Mouse (Mus musculus) midbrain, embryonic 13.5 days (tissue): ENCODE data around the gene Ergic1. TPM values are rescaled to one million over a fixed set of nuclear protein-coding genes. Genes with fewer than 3 reads are reported as not detected.

Experiments
- ATAC-seq: fragments of 200-750 bp; cut with Nextera tagmentation; 2 replicates; pipeline ENCODE4 v1.8.0; 2017; ENCODE audit warnings: mild to moderate bottlenecking, moderate TSS enrichment, moderate library complexity
- H3K27ac ChIP-seq: fragments of 300-500 bp; sonication (generic); 2 replicates; pipeline ENCODE4 v1.5.1; 2015; ENCODE audit warnings: inconsistent platforms, mild to moderate bottlenecking, moderate library complexity
- H3K27me3 ChIP-seq: fragments of 300-500 bp; sonication (generic); 2 replicates; pipeline ENCODE4 v1.6.1; 2015; ENCODE audit warnings: mild to moderate bottlenecking, inconsistent platforms
- H3K36me3 ChIP-seq: fragments of 300-500 bp; sonication (generic); 2 replicates; pipeline ENCODE4 v1.6.1; 2015; ENCODE audit warnings: mild to moderate bottlenecking, inconsistent platforms
- H3K4me1 ChIP-seq: fragments of 300-500 bp; sonication (generic); replicated peaks from 2 replicates; pipeline ENCODE4 v1.6.1; 2015; ENCODE audit warnings: inconsistent platforms
- H3K4me2 ChIP-seq: fragments of 300-500 bp; sonication (generic); replicated peaks from 2 replicates; pipeline ENCODE4 v1.6.1; 2015; ENCODE audit warnings: moderate library complexity, mild to moderate bottlenecking, inconsistent platforms
- H3K4me3 ChIP-seq: fragments of 300-500 bp; sonication (generic); replicated peaks from 2 replicates; pipeline ENCODE4 v1.5.1; 2015; ENCODE audit warnings: mild to moderate bottlenecking, inconsistent platforms
- H3K9ac ChIP-seq: fragments of 300-500 bp; sonication (generic); replicated peaks from 2 replicates; pipeline ENCODE4 v1.6.1; 2015; ENCODE audit warnings: mild to moderate bottlenecking, inconsistent platforms
- H3K9me3 ChIP-seq: fragments of 300-500 bp; sonication (generic); 2 replicates; pipeline ENCODE4 v1.6.1; 2016; ENCODE audit warnings: mild to moderate bottlenecking, inconsistent platforms
- WGBS: fragments of 180-500 bp; shearing (Covaris S2); methylation state at CpG from one replicate; pipeline ENCODE4 v1.1.7; 2015; 5-methylcytosine and 5-hydroxymethylcytosine counted together
- polyA plus RNA-seq: library from polyadenylated mRNA; unstranded; fragments of >200 nt; fragmentation: Nextera tagmentation; extraction: Ambion mirVana; gene quantifications from 2 replicates; pipeline ENCODE4 v1.2.1, GENCODE M21; 2015

Gene Ergic1
- polyA plus RNA-seq = 91.5 and 102 TPM in 2 replicates

DNA sequence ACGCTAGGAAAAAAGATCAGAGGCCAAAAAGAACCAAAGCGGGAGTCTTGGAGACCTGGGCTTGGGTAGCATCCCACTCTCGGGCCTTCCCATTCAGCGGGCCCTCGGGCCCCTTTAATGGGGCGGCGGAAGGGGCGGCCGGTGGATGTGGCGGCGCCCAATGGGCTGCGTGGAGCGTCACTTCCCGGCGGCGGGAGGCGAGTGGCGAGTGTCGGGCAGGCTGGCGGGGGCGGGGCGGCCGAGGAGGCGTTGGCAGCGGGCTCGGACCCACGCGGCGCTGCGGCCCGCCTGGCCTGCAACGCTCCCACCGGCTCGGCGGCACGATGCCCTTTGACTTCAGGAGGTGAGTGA lies at the start of gene Ergic1:
Gene Ergic1 (plus strand): TSS at position 200 of the 351 bp plus-strand sequence.
- peak; percentile 99 for ATAC-seq
- 0% methylated on average over 35 of the region's 36 CpGs for WGBS
- no peaks in the 10 kb centered on the region for H3K27me3 ChIP-seq

DNA sequence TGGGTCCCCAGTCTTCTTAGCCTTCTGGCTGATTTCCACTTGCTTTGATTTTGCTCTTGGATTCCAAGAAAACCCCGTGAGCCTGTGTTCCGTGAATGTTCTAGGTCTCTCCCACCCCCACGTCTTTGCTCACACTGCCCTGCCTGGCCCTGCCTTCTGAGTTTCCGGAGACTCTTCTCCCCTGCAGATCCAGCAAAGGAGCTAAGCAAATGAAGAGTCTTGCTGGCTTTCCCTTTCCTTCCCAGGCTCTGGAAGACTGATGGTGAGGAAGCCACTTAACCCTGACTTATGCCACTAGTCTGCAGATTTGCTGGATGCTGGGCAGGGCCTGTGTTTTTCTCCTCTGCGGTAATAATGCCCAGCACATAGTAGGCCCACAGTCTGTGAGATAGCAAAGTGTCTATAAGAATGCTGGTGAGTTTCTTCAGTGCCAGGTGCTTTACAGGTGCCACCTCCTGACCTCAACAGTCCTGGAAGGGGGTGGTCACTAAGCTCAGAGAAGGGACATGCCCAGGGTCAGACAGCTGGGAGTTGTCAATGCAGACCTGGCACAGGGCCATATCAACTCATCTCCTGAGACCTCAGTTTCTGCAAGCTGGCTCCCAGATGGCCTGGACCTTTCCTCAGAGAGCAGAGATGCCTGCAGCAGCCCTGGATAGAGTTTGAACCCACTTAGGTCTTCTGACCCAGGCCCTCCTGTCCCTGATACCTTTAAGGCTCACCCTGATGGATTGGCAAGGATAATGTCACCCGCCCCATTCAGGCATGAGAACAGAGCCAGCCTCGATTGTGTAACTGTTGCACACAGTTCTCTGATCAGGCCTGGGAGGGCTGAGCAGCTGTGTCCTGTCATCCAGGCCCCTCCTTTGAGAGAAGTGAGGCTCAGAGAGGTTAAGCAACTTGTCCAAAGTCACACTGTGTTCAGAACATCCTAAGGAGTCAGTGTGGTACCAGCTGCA lies 49.2 kb upstream of the Ergic1 start:
- Histone ChIP-seq H3K4me1 (peaks cover 6% of the 10 kb centered on the region), H3K4me2 (no peak overlapping the region), H3K27ac (no peak overlapping the region), H3K9me3 (no peaks in the 10 kb centered on the region), H3K27me3 (no peaks in the 10 kb centered on the region), H3K4me3 (no peak overlapping the region), H3K9ac (no peak overlapping the region), H3K36me3 (no peaks in the 10 kb centered on the region)
- 76% methylated on average over 7 of the region's 7 CpGs for WGBS
- no peak for ATAC-seq

More for the DNA sequence above, at the start of gene Ergic1:
- Histone ChIP-seq H3K36me3 (peaks cover 29% of the 10 kb centered on the region), H3K4me2 (peak within 1 kb of the TSS; percentile 75), H3K4me1 (peaks cover 39% of the 10 kb centered on the region), H3K4me3 (peak within 1 kb of the TSS; percentile 81), H3K9me3 (no peaks in the 10 kb centered on the region), H3K9ac (peak within 1 kb of the TSS; percentile 89), H3K27ac (peak within 1 kb of the TSS; percentile 83)

DNA sequence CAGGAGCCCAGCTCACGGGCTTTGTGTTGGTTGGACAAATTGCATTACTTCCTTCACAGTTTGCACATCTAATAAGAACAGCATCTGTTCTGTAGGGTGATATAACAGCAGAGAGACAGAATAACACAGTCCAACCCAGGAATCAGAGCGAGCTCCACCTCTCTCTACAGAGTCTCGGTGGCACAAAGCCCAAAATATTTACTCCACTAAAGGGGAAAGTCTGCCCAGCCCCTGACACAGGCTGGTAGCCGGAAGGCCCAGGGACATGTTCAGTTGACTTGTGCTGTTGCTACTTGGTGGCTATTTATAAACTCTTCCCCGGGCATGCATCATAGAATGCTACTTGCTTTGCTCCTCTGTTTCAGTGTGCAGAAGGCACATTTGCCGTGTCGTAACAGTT lies 48.3 kb upstream of the Ergic1 start:
- Histone ChIP-seq H3K4me2 (no peak overlapping the region), H3K9me3 (no peaks in the 10 kb centered on the region), H3K4me3 (no peak overlapping the region), H3K9ac (no peak overlapping the region), H3K4me1 (peaks cover 5% of the 10 kb centered on the region), H3K27me3 (no peaks in the 10 kb centered on the region), H3K36me3 (no peaks in the 10 kb centered on the region), H3K27ac (no peak overlapping the region)
- ATAC-seq = no peak
- WGBS = 82% methylated on average over 7 of the region's 7 CpGs

DNA sequence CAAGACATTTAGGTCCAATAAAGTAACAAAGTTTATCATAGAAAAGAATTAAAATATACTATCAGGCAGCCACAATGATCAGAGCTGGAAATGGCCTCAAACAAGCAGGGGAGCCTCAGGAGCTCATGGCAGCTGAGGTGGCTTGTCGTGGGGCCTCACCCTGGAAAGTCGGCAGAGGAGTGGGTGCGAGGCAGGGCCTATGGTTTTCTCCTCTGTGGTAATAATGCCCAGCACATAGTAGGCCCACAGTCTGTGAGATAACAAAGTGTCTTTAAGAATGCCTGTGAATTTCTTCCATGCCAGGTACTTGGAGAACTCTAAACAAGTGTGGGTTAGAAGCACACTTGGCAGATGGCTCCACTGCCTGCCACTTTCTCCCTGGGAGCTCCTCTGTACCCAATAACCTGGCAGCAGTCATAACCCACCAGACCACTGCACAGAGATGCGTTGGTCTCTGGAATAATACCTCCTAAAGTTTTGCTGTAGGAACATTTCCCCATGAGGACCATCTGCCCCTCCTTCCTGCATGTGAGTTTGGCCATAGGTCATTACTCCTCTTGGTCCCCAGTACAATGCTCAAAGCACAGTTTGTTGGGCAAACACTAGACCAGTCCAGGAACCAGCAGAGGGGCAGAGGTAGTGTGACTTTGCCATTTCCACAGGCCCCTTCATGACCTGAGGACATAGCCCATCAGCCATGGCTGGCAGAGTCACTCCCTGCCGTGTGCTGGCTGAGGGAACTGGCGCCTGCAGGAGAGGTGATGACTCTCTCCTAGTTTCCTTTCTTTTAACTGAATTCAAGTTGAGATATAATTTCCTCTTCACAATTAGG lies 47.6 kb upstream of the Ergic1 start:
- Histone ChIP-seq H3K4me1 (peaks cover 5% of the 10 kb centered on the region), H3K9ac (no peak overlapping the region), H3K4me3 (no peak overlapping the region), H3K27ac (no peak overlapping the region), H3K36me3 (no peaks in the 10 kb centered on the region), H3K9me3 (no peaks in the 10 kb centered on the region), H3K27me3 (no peaks in the 10 kb centered on the region), H3K4me2 (no peak overlapping the region)
- 87% methylated on average over 6 of the region's 6 CpGs for WGBS
- ATAC-seq = no peak

DNA sequence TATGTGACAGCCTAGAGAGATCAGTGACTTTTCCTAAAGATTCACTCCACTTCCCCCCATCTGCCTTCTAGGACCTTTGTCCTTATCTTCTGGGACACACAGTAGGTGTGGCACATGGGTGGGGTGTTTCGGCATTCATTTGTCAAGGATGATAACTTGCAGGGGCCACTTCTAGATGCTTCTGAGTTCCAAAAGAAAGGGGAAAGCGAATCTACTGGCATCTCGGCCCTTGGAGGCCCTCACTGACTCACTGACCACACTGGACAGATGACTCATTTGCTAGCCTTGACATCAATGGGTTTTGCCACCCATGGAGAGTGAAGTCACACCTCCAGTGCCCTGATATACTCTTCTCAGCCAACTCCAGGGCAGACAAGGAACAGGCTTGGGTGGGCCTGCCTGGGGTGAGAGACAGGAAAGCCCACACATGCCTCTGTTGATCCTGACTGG lies 46.7 kb upstream of the Ergic1 start:
- 91% methylated on average over 3 of the region's 3 CpGs for WGBS
- H3K4me2 ChIP-seq = no peak overlapping the region
- ATAC-seq = no peak
- no peak overlapping the region for H3K9ac ChIP-seq
- no peaks in the 10 kb centered on the region for H3K27me3 ChIP-seq
- no peaks in the 10 kb centered on the region for H3K36me3 ChIP-seq
- no peaks in the 10 kb centered on the region for H3K9me3 ChIP-seq
- no peak overlapping the region for H3K4me3 ChIP-seq
- no peaks in the 10 kb centered on the region for H3K4me1 ChIP-seq
- H3K27ac ChIP-seq = no peak overlapping the region

DNA sequence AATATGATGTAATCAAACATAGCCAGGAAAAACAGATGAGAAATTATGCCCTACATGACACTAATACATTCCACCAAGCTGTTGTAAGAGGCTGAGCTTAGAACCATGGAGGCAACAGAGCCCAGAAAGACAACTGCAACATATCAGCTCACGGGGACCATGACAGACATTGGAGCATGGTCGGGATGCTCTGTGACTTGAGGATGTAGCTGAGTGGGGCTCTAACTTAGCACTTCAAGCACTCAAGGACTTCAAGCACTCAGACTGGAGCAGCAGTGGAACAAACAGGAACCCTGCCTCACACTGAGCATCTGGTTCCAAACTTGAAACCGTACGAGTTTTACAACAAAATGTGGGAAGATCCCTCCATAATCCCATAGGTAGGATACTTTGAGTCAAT lies 45.6 kb upstream of the Ergic1 start:
- H3K9ac ChIP-seq = no peak overlapping the region
- no peaks in the 10 kb centered on the region for H3K9me3 ChIP-seq
- H3K4me3 ChIP-seq = no peak overlapping the region
- H3K27ac ChIP-seq = no peak overlapping the region
- 88% methylated on average over 4 of the region's 4 CpGs for WGBS
- no peak overlapping the region for H3K4me2 ChIP-seq
- no peaks in the 10 kb centered on the region for H3K4me1 ChIP-seq
- H3K36me3 ChIP-seq = no peaks in the 10 kb centered on the region
- no peak for ATAC-seq
- no peaks in the 10 kb centered on the region for H3K27me3 ChIP-seq

DNA sequence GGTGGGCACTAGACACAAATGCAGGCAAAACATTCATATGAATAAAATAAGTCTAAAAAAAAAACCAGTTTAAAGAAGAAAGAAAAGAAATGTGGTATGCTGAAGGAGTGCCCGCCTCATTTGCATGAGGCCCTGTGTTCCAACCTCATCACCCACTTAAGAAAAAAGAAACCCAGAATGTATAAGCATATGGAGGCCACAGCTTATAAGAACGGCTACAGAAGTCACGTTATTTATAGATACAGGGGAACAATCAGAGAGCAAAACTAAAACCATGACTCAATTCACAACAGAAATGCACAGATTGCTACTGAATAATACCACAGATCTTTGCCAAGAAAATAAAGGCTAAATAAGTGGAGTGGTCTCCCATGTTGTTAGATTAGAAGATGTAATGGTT lies 43.0 kb upstream of the Ergic1 start:
- H3K9ac ChIP-seq = no peak overlapping the region
- H3K27me3 ChIP-seq = no peaks in the 10 kb centered on the region
- H3K27ac ChIP-seq = no peak overlapping the region
- H3K9me3 ChIP-seq = no peaks in the 10 kb centered on the region
- H3K4me1 ChIP-seq = no peaks in the 10 kb centered on the region
- no peak overlapping the region for H3K4me3 ChIP-seq
- no peak for ATAC-seq
- H3K4me2 ChIP-seq = no peak overlapping the region
- 88% methylated on average over 3 of the region's 3 CpGs for WGBS
- no peaks in the 10 kb centered on the region for H3K36me3 ChIP-seq

DNA sequence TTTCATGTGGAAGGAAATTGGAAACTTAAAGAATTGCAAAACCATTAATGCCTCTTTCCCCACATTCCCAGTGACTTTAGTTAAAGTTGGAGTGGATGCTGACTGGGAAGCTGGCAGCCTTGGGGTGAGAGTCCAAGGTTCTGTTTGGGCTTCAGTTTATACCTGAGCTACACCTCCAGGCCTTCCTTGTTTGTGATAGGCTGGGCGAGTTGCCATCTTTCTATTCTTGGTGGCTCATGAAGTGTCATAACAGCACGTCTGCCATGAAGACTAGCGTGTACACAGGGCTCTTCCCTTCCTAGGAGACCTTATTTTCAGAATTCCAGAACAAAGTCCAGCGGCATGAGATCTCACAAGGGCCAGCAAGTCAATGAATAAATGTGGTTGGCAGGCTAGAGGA lies 38.6 kb upstream of the Ergic1 start:
- no peaks in the 10 kb centered on the region for H3K9me3 ChIP-seq
- H3K36me3 ChIP-seq = no peaks in the 10 kb centered on the region
- H3K27ac ChIP-seq = no peak overlapping the region
- WGBS = 74% methylated on average over 4 of the region's 4 CpGs
- no peak overlapping the region for H3K4me2 ChIP-seq
- H3K9ac ChIP-seq = no peak overlapping the region
- H3K4me1 ChIP-seq = no peaks in the 10 kb centered on the region
- no peak overlapping the region for H3K4me3 ChIP-seq
- ATAC-seq = no peak
- H3K27me3 ChIP-seq = no peaks in the 10 kb centered on the region

DNA sequence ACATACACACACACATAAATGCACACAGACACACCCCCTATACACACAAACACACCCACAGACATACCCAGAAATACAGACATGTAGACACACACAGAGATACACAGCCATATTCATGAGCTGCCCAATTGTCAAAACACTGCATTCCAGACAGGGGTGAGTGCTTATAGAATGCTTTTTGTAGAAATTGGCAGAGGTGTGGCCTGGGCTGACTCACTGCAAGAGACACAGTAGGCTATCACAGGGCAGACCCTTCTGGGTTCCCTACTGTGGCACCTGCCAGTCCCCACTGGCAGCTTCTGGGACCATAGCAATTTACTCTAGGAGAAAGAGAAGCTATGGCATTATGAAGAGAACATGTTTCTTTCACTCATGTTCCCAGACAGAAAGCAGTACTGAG lies 37.0 kb upstream of the Ergic1 start:
- Histone ChIP-seq H3K27me3 (no peaks in the 10 kb centered on the region), H3K4me1 (no peaks in the 10 kb centered on the region), H3K4me3 (no peak overlapping the region), H3K27ac (no peak overlapping the region), H3K9me3 (no peaks in the 10 kb centered on the region), H3K4me2 (no peak overlapping the region), H3K9ac (no peak overlapping the region), H3K36me3 (no peaks in the 10 kb centered on the region)
- no peak for ATAC-seq

DNA sequence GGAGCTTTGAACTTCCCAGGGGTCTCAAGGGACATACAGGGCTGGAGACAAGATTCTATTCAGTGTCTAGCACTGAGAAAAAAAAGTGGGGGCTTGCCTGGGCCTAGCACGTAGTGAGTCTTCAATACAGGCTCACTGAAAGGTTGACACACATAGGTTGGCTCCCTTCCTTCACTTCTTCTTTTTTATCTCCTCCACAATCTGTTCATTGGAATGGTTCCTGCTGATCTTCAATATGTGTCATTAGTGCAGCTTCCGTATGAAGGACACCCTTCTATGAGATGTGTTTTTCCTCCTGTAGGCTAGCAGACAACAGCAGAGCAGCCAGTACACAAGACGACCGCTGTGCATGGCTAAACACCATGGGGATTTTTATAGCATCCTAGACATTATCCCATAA lies 36.5 kb upstream of the Ergic1 start:
- WGBS = 90% methylated on average over 4 of the region's 4 CpGs
- Histone ChIP-seq H3K27ac (no peak overlapping the region), H3K4me1 (no peaks in the 10 kb centered on the region), H3K4me2 (no peak overlapping the region), H3K4me3 (no peak overlapping the region), H3K27me3 (no peaks in the 10 kb centered on the region), H3K9me3 (no peaks in the 10 kb centered on the region), H3K36me3 (no peaks in the 10 kb centered on the region), H3K9ac (no peak overlapping the region)
- no peak for ATAC-seq

DNA sequence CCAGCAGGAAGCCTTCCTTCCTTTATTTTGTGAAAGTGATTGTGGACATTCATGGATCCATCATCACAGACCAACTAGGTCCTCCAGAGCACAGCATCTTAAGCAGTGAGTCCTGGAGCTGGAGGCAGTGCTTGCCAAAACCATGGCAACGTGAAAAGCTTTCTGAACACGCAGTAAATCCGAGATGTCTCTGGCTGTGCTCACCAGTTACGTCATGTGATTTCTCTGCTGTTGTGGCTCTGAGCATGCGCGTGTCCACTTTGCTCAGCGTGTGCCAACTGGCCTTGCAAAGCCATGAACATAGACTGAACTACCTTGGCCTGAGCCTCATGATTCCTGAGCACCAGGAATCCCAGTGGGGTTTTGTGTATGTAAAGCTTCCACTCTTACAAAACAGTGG lies 36.0 kb upstream of the Ergic1 start:
- WGBS = 63% methylated on average over 7 of the region's 7 CpGs
- ATAC-seq = no peak
- Histone ChIP-seq H3K27me3 (no peaks in the 10 kb centered on the region), H3K36me3 (no peaks in the 10 kb centered on the region), H3K9me3 (no peaks in the 10 kb centered on the region), H3K4me1 (no peaks in the 10 kb centered on the region), H3K9ac (no peak overlapping the region), H3K4me3 (no peak overlapping the region), H3K27ac (no peak overlapping the region), H3K4me2 (no peak overlapping the region)

DNA sequence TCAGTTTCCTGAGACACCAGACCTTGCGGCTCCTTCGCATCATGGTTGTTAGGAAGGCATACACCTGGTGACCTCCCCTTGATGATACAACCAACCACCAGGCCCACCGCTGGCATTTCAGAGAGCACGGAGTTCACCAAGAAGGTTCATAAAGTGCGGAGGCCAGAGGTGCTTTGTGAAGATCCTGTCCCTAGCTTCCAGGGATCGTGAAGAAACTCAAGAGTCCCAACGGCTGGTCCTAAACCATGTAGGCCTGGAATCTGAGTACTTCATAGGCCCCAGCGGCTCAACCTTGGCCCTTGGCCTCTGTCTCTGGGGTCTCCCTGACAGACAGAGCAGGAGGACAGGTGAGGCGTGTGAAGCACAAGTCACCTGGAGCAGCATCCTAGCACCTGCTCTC lies 34.0 kb upstream of the Ergic1 start:
- 94% methylated on average over 9 of the region's 9 CpGs for WGBS
- no peak for ATAC-seq
- no peaks in the 10 kb centered on the region for H3K9me3 ChIP-seq
- H3K4me3 ChIP-seq = no peak overlapping the region
- no peaks in the 10 kb centered on the region for H3K4me1 ChIP-seq
- H3K27ac ChIP-seq = no peak overlapping the region
- H3K36me3 ChIP-seq = no peaks in the 10 kb centered on the region
- no peaks in the 10 kb centered on the region for H3K27me3 ChIP-seq
- no peak overlapping the region for H3K4me2 ChIP-seq
- no peak overlapping the region for H3K9ac ChIP-seq
